Mouse (Mus musculus) liver, adult 2 months (tissue): Measurements from ENCODE around the gene Tcp1.

ENCODE experiments used
- CTCF ChIP-seq: fragments of 200-500 bp; IDR thresholded peaks from 2 replicates; pipeline ENCODE4 v1.5.1; 2011; ENCODE audit warnings: low read depth, low read length, control low read depth
- POLR2A ChIP-seq: fragments of 200-500 bp; IDR thresholded peaks from 2 replicates; pipeline ENCODE4 v1.6.1; 2011; ENCODE audit warnings: low read length, control low read depth; ENCODE audit not compliant: insufficient read depth; ENCODE audit errors: extremely low read depth

- TF ChIP-seq CTCF: no peak
- no peak for TF ChIP-seq POLR2A
Measured at GRCm38 (mm10) chr17:12902291-12902690, 13.2 kb upstream of the Tcp1 start.
